Mouse (Mus musculus): Measurements from ENCODE around the gene Dock4. TPM values are rescaled to one million over a fixed set of nuclear protein-coding genes. Genes with fewer than 3 reads are reported as not detected.
A peak's percentile ranks its signal among the peaks of the same experiment; 100 is the strongest.

Dock4 gene
- total and polyA plus RNA-seq, 2 experiments from 2014 or later: 15.5 to 28.6 TPM

- Histone ChIP-seq H3K9ac (replicated peaks; ENCODE audit: low read length, poor library complexity, severe bottlenecking) (no peak overlapping the region), H3K27me3 (ENCODE audit: insufficient read depth, low read length) (no peaks in the 10 kb centered on the region), H3K9me3 (ENCODE audit: low read length) (no peaks in the 10 kb centered on the region), H3K27ac (ENCODE audit: low read depth, low read length) (no peak overlapping the region), H3K4me2 (ENCODE audit: low read depth, low read length, poor library complexity, severe bottlenecking) (no peak overlapping the region), H3K36me3 (ENCODE audit: insufficient read depth, low read length) (no peaks in the 10 kb centered on the region), H3K4me3 (ENCODE audit: low read depth, low read length) (no peak overlapping the region), H3K4me1 (ENCODE audit: insufficient read depth, low read length) (peaks cover 13% of the 10 kb centered on the region)
- 63% methylated on average over 7 of the region's 7 CpGs for WGBS
- DNase-seq (ENCODE audit: low spot score): no peak
- TF ChIP-seq CTCF (IDR thresholded peaks at IDR 0.05): no peak
- ATAC-seq (ENCODE audit: low FRiP score): no peak
These were observed 52.5 kb downstream of the Dock4 start for GRCm38 (mm10) chr12:40498250-40498671.

GRCm38 (mm10) chr12:40498928-40499626, 53.3 kb downstream of the Dock4 start:
- no peaks in the 10 kb centered on the region for H3K27me3 ChIP-seq (ENCODE audit: insufficient read depth, low read length)
- DNase-seq (ENCODE audit: low spot score) (peak; percentile 80), ATAC-seq (ENCODE audit: low FRiP score) (peak; percentile 69)
- no peak overlapping the region for H3K27ac ChIP-seq (ENCODE audit: low read depth, low read length)
- H3K36me3 ChIP-seq (ENCODE audit: insufficient read depth, low read length): no peaks in the 10 kb centered on the region
- WGBS: 60% methylated on average over 15 of the region's 15 CpGs
- TF ChIP-seq CTCF (IDR thresholded peaks at IDR 0.05): no peak
- H3K4me1 ChIP-seq (ENCODE audit: insufficient read depth, low read length): peaks cover 13% of the 10 kb centered on the region
- no peak overlapping the region for H3K9ac ChIP-seq (replicated peaks; ENCODE audit: low read length, poor library complexity, severe bottlenecking)
- H3K9me3 ChIP-seq (ENCODE audit: low read length): no peaks in the 10 kb centered on the region
- H3K4me3 ChIP-seq (ENCODE audit: low read depth, low read length): no peak overlapping the region
- H3K4me2 ChIP-seq (ENCODE audit: low read depth, low read length, poor library complexity, severe bottlenecking): no peak overlapping the region

- Histone ChIP-seq H3K4me1 (ENCODE audit: insufficient read depth, low read length) (peaks cover 13% of the 10 kb centered on the region), H3K36me3 (ENCODE audit: insufficient read depth, low read length) (no peaks in the 10 kb centered on the region), H3K27me3 (ENCODE audit: insufficient read depth, low read length) (no peaks in the 10 kb centered on the region), H3K4me2 (ENCODE audit: low read depth, low read length, poor library complexity, severe bottlenecking) (no peak overlapping the region), H3K9ac (replicated peaks; ENCODE audit: low read length, poor library complexity, severe bottlenecking) (no peak overlapping the region), H3K9me3 (ENCODE audit: low read length) (no peaks in the 10 kb centered on the region), H3K27ac (ENCODE audit: low read depth, low read length) (no peak overlapping the region), H3K4me3 (ENCODE audit: low read depth, low read length) (no peak overlapping the region)
- no peak for ATAC-seq (ENCODE audit: low FRiP score)
- 75% methylated on average over 5 of the region's 5 CpGs for WGBS
- no peak for TF ChIP-seq CTCF (IDR thresholded peaks at IDR 0.05)
- DNase-seq (ENCODE audit: low spot score): no peak
These were observed 54.0 kb downstream of the Dock4 start for GRCm38 (mm10) chr12:40499627-40500329.

GRCm38 (mm10) chr12:40501141-40501540, 55.4 kb downstream of the Dock4 start:
- WGBS: 90% methylated on average over 1 of the region's 1 CpGs
- no peak for ATAC-seq (ENCODE audit: low FRiP score)
- no peak overlapping the region for H3K27ac ChIP-seq (ENCODE audit: low read depth, low read length)
- DNase-seq (ENCODE audit: low spot score): no peak
- peaks cover 13% of the 10 kb centered on the region for H3K4me1 ChIP-seq (ENCODE audit: insufficient read depth, low read length)
- no peak overlapping the region for H3K4me2 ChIP-seq (ENCODE audit: low read depth, low read length, poor library complexity, severe bottlenecking)
- no peaks in the 10 kb centered on the region for H3K27me3 ChIP-seq (ENCODE audit: insufficient read depth, low read length)
- TF ChIP-seq CTCF (IDR thresholded peaks at IDR 0.05): no peak
- no peak overlapping the region for H3K9ac ChIP-seq (replicated peaks; ENCODE audit: low read length, poor library complexity, severe bottlenecking)
- H3K4me3 ChIP-seq (ENCODE audit: low read depth, low read length): no peak overlapping the region
- H3K36me3 ChIP-seq (ENCODE audit: insufficient read depth, low read length): no peaks in the 10 kb centered on the region
- no peaks in the 10 kb centered on the region for H3K9me3 ChIP-seq (ENCODE audit: low read length)

- H3K27me3 ChIP-seq (ENCODE audit: insufficient read depth, low read length): no peaks in the 10 kb centered on the region
- no peak overlapping the region for H3K4me2 ChIP-seq (ENCODE audit: low read depth, low read length, poor library complexity, severe bottlenecking)
- H3K4me3 ChIP-seq (ENCODE audit: low read depth, low read length): no peak overlapping the region
- H3K36me3 ChIP-seq (ENCODE audit: insufficient read depth, low read length): no peaks in the 10 kb centered on the region
- WGBS: 49% methylated on average over 3 of the region's 3 CpGs
- H3K4me1 ChIP-seq (ENCODE audit: insufficient read depth, low read length): 0 out of 2 replicates have a peak, but pooled peaks cover 7% of the 10 kb centered on the region
- H3K9me3 ChIP-seq (ENCODE audit: low read length): no peaks in the 10 kb centered on the region
- H3K9ac ChIP-seq (replicated peaks; ENCODE audit: low read length, poor library complexity, severe bottlenecking): no peak overlapping the region
- no peak overlapping the region for H3K27ac ChIP-seq (ENCODE audit: low read depth, low read length)
- DNase-seq (ENCODE audit: low spot score): no peak
- ATAC-seq (ENCODE audit: low FRiP score): no peak
- TF ChIP-seq CTCF (IDR thresholded peaks at IDR 0.05): no peak
These were observed 57.8 kb downstream of the Dock4 start for GRCm38 (mm10) chr12:40503520-40503919.

- WGBS: 75% methylated on average over 3 of the region's 3 CpGs
- H3K9ac ChIP-seq (replicated peaks; ENCODE audit: low read length, poor library complexity, severe bottlenecking): no peak overlapping the region
- no peaks in the 10 kb centered on the region for H3K36me3 ChIP-seq (ENCODE audit: insufficient read depth, low read length)
- H3K4me3 ChIP-seq (ENCODE audit: low read depth, low read length): no peak overlapping the region
- H3K4me1 ChIP-seq (ENCODE audit: insufficient read depth, low read length): no peaks in the 10 kb centered on the region
- ATAC-seq (ENCODE audit: low FRiP score) (no peak), DNase-seq (ENCODE audit: low spot score) (no peak)
- no peak overlapping the region for H3K27ac ChIP-seq (ENCODE audit: low read depth, low read length)
- H3K9me3 ChIP-seq (ENCODE audit: low read length): no peaks in the 10 kb centered on the region
- no peak overlapping the region for H3K4me2 ChIP-seq (ENCODE audit: low read depth, low read length, poor library complexity, severe bottlenecking)
- TF ChIP-seq CTCF (IDR thresholded peaks at IDR 0.05): no peak
- H3K27me3 ChIP-seq (ENCODE audit: insufficient read depth, low read length): no peaks in the 10 kb centered on the region
These were observed 58.9 kb downstream of the Dock4 start for GRCm38 (mm10) chr12:40504687-40505086.
